Mouse (Mus musculus): ENCODE measurements at regions not wholly inside any gene's neighbourhood (a gene's known extent, or its start where the extent isn't known, plus 50 kb on each side); places are given as distances from the start of the nearest gene placed in this dataset.

GRCm38 (mm10) chr17:79553850-79554249 lies 57.8 kb upstream of the Rmdn2 start:
- peak; percentile 68 for DNase-seq

DNA sequence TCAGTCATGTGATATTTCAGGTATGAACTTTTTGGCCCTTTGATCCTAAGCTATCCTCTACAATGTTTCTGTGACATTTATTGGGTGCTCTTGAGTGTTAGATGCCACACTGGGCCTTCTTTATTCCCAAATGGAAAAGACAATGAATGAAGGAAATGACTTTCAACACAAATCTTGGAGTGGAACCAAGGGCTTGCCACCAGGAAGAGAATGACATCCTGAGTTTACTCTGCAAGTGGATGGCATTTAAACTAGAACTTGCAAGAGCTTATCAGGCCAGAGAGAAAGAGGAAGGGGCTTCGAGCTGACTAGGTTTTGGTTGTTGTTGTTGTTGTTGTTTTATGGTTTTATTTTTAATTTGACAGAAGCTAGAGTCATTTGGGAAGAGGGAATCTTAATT lies 56.1 kb upstream of the Rmdn2 start:
- peak; percentile 7 for DNase-seq
